Mouse (Mus musculus) retina, postnatal 7 days (tissue): ENCODE measurements around the gene Gm10408.
"Not testable (repeated sequence)": the region's sequence is repeated elsewhere in the genome, so short reads cannot be mapped to it uniquely, and the experiment has no call there.

Experiments used
- DNase-seq: peaks from one replicate; pipeline ENCODE4 v3.0.0-alpha.2; 2012; ENCODE audit warnings: low read depth, low spot score

Gm10408 gene

GRCm38 (mm10) chr14:3449079-3449478 lies at the start of gene Gm10408:
Gene Gm10408 (plus strand): TSS chr14:3449379.
- DNase-seq = not testable (repeated sequence)

DNA sequence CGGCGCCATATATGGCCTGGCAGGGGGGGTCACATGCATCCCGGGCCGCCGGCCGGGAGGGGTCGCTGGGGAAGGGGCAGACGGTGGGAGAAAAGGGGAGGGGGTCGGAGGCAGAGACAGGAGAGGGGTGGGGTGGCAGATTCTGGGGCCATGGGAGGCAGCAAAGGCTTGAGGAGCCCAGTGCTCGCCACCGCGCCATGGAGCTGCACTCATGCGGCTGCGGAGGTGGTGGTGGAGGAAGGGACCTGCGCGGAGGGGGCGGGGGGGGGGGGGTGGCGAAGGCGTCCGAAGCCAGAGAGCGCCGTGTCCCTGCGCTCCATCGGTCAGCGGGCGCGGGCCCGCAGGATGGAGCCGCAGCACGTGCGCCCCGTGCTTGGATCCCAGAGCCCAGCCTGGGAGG lies 36.9 kb upstream of the Gm10408 start, which contains the start of gene Gm10409:
Gene Gm10409 (plus strand): TSS at position 301 of the 400 bp plus-strand sequence.
- DNase-seq = not testable (repeated sequence)

GRCm38 (mm10) chr14:3427803-3428202 lies 21.4 kb upstream of the Gm10408 start, which contains the start of gene Gm3005:
Gene Gm3005 (plus strand): TSS chr14:3428103.
- not testable (repeated sequence) for DNase-seq
